Mouse (Mus musculus) thymus, adult 18-20 months (tissue): ENCODE results near the gene Slc48a1.

Experiments used
- DNase-seq, 2 experiments: peaks; one replicate each; pipeline ENCODE4 v3.0.0; 2022; ENCODE audit warnings: mixed read lengths in 2 of 2

Slc48a1 gene

GRCm38 (mm10) chr15:97778311-97779098 lies at the start of gene Slc48a1:
Gene Slc48a1, plus strand, starts transcription at chr15:97778520.
- no peak for DNase-seq

GRCm38 (mm10) chr15:97728804-97729203 lies 49.5 kb upstream of the Slc48a1 start:
- no peak for DNase-seq

- DNase-seq: peak in 1 of 2 experiments; percentile 20
Observed at GRCm38 (mm10) chr15:97730365-97730764, 48.0 kb upstream of the Slc48a1 start.

DNA sequence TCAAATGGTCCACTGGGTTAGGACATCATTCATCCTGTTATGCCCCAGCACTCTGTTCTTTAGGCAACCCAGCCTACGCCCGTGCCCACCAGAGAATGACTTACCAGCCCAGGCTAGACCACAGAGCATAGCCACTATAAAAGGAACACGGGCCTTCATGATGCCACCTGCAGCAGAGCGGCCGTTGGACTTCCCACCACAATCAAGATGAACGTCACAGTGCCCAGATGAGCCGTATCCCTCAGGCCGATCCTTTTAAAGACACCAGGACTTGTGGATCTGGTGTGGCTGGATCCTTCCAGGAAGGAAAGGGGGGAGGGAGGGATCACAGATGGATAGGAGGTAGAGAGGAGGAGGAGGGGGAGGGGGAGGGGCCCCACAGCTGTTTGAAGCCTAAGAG lies 47.2 kb upstream of the Slc48a1 start, which contains the start of gene Endou:
Endou (minus strand) TSS at position 229 of the 400 bp plus-strand sequence.
- DNase-seq: peak; percentile 63 to 79

DNA sequence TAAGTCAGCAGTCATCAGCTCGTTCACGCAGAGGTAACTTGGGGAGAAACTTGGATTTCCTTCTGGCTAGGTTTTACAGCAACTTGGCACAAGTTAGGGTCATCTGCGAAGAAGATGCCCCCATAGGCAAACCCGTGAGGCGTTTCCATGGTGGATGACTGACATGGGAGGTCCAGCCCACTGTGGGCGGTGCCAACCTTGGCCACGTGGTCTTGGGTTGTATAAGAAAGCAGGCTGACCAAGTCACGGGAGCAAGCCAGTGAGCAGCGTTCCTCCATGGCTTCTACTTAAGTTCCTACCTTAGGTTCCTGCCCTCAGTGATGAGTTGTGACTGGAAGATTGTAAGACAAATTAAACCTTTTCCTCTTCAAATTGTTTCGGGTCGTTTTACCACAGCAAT lies 46.3 kb upstream of the Slc48a1 start:
- DNase-seq: peak in 1 of 2 experiments; percentile 25

GRCm38 (mm10) chr15:97738923-97739322 lies 39.4 kb upstream of the Slc48a1 start:
- DNase-seq: no peak

- DNase-seq: no peak
Observed at GRCm38 (mm10) chr15:97740283-97740732, 38.0 kb upstream of the Slc48a1 start.

- no peak for DNase-seq
Observed at GRCm38 (mm10) chr15:97741662-97742061, 36.7 kb upstream of the Slc48a1 start.

DNA sequence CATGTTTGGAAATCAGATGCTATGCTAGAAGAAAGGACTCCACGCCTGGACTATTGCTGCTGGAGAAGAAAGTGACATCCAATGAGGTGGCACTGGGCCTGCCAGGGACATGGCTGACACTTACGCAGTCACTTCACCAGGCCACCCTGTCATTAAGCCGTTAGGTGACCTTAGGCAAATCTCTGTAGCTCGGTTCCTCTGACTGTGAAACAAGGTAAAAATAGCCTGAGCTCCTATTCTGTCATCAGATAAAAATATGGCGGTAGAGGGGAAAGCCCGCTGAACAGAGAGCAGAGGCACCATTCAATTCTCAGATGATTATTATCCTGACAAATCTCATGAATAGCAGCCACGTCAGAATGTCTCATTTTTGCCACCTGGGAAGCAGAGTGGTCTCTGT lies 36.2 kb upstream of the Slc48a1 start:
- DNase-seq: no peak

DNA sequence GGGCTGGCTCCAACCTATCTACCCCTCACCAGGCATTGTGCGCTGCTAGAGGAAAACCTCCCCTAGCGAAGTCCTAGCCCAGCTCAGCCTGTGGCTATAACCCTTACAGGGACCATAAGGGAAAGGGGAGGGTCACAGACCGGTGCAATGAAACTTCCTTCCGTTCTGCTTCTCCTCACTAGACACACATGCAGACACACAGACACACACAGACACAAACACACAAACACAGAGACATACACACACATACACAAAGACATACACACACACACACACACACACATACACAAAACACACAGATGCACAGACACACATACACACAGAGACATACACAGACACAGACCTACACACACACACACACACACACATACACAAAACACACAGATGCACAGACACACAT lies 35.7 kb upstream of the Slc48a1 start:
- DNase-seq: no peak

- no peak for DNase-seq
Observed at GRCm38 (mm10) chr15:97743210-97743609, 35.1 kb upstream of the Slc48a1 start.

- DNase-seq: no peak
Observed at GRCm38 (mm10) chr15:97743961-97744525, 34.3 kb upstream of the Slc48a1 start.

DNA sequence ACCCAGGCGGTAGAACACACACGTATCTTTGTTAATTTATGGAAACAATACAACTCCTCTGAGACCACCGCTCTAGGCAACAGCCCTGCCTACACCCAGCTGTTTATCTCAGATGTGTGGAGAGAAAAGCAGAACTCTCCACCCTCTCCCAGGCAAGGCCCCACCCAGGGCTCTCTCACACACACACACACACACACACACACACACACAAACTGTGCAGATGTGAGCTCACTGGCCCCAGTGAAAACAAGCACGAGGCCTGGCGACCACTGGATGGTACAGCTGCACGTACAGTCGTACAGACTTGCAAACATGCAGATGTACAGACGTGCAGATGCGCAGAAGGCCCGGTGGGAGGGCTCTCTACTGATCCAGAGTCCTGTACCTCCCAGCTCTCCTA lies 33.4 kb upstream of the Slc48a1 start:
- peak in 1 of 2 experiments; percentile 73 for DNase-seq

- DNase-seq: peak in 1 of 2 experiments; percentile 43
Observed at GRCm38 (mm10) chr15:97745331-97745730, 33.0 kb upstream of the Slc48a1 start.

DNA sequence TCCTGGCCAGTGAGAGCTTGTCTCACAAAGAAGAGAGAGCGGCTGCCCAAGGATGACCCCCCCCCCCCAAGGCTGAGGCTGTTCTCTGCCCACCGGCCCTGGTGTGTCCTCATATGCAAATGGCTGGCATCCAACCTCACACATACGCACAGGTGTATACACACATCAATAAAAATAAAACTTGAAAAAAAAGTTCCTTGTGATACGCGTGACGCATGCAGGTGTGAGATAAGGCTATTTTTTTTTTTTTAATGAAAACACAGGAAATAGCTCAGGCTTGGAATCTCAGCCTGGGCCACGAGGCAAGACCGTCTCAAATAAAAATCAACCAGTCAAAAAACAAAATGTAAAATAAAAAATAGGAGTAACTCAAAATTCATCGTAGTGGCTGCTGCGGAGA lies 32.0 kb upstream of the Slc48a1 start:
- DNase-seq: no peak

DNA sequence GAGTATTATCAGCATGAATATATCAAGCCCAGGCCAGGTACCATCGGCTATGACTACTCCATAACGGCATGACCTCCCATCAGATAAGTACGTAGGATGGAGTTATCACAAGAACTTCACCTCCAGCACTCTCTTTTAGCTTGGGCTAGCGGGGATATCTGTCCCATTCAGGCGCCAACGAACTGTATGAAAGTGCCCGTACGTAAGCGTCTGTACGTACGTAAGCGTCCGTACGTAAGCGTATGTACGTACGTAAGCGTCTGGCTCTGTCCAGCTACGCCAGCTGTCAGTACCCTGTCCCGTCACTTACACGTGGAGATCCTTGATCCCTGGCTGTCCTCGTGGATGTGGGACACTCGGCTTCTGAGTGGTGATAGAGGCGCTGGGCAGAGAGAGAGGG lies 31.6 kb upstream of the Slc48a1 start:
- no peak for DNase-seq

DNA sequence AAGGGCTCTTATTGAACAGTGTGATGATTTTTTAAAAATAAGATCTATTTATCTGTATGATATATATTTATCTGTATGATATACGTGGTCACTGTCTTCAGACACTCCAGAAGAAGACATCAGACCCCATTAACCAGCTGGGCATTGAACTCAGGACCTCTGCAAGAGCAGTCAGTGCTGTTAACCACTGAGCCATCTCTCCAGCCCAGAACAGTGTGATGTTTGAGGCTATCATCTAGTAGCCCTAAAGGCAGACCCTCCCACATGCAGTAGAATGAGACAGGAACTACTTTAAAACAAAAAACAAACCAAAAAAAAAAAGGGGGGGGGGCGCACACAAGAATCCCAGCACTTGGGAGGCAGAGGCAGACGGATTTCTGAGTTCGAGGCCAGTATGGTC lies 30.8 kb upstream of the Slc48a1 start:
- no peak for DNase-seq

DNA sequence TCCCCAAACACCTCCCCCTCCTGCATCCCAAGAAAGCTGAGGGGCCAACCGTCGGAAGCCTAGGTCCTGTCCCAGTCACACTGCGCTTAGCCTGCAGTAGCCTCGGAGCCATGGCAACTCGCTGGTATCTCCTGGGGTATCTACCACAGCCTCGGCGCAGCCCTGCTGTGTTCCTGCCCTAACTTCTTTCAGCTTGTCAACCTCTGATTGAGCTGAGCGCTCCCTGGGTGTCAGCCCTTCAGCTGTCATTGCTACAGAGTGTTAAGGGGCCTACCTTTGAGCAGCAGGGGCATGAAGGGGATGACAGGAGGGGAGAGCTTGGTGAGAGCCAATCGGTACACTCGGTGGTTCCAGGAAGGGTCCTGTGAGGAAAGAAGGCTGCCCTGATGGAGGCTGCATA lies 30.0 kb upstream of the Slc48a1 start:
- DNase-seq: peak; percentile 65 to 81

- DNase-seq: no peak
Observed at GRCm38 (mm10) chr15:97748964-97749363, 29.4 kb upstream of the Slc48a1 start.

DNA sequence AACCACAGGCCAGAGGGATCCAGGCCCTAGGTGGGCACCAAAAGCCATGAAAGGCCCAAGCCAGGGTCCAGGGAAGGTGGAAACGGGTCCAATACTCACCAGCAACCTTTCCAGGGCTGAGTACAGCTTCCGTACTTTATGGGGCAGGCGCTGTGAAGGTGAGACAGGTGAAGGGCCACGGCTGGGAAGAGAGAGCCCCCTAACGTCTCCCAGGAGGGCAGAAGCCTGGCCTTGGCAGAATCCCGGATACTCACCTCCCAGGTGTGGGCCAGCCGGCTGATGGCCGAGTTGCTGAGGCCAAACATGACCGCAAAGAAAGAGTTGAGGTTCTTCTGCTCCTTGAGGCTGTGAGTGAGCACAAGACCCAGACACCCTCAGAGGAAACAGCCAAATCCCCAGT lies 28.9 kb upstream of the Slc48a1 start:
- DNase-seq: peak in 1 of 2 experiments; percentile 50

DNA sequence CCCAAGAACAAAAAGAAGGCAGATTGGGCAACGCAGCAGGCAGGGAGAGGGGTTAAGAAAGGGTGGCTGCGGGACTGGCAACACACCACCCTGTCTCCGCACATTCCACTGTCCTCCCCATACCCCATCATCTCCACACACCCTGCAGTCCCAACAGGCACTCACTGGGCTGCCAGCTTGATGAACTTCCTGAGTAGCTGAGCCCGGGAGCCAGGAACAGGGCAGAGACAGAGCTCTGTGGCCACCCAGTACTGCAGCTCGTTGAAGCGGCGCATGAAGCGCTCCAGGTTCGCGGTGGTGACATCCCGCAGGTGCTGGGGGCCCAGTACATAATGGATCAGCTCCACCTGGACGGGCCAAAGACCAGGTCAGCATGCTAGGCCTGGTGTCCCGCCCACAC lies 28.5 kb upstream of the Slc48a1 start:
- peak in 1 of 2 experiments; percentile 59 for DNase-seq

- DNase-seq: peak; percentile 73 to 84
Observed at GRCm38 (mm10) chr15:97750697-97751096, 27.6 kb upstream of the Slc48a1 start.

DNA sequence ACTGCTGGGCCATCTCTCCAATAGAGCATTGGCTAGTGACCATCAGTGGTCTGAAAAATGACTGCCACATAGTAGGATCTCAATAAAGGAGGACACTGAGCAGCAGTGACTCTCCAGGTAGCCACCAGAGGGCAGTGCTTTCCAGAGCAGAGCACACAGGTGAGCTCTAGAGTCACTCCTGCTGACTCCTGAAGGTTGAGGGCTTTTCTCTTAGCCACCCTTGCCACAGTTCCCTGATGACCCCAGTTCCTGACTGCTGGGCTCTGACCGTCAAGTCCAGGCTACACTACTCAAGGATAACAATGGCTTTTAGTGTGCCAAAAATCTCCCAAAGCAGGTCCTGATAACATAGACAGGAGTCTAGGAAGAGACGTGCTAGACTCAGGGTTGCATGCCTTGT lies 26.6 kb upstream of the Slc48a1 start:
- DNase-seq: peak in 1 of 2 experiments; percentile 59

GRCm38 (mm10) chr15:97752491-97752890 lies 25.8 kb upstream of the Slc48a1 start:
- DNase-seq: no peak
